Mouse (Mus musculus) heart, adult 2 months (tissue): ENCODE measurements at regions not wholly inside any gene's neighbourhood (a gene's known extent, or its start where the extent isn't known, plus 50 kb on each side); places are given as distances from the start of the nearest gene placed in this dataset.

Experiments used
- CTCF ChIP-seq: fragments of 200-600 bp; IDR thresholded peaks from 2 replicates; pipeline ENCODE4 v1.8.1; 2022; ENCODE audit warnings: antibody characterized with exemption, mild to moderate bottlenecking, moderate library complexity
- EP300 ChIP-seq: fragments of 200-500 bp; IDR thresholded peaks from 2 replicates; pipeline ENCODE4 v1.6.1; 2011; ENCODE audit warnings: low read depth, low read length, control low read depth; ENCODE audit not compliant: insufficient read depth
- POLR2A ChIP-seq: fragments of 200-500 bp; IDR thresholded peaks from 2 replicates; pipeline ENCODE4 v1.6.1; 2011; ENCODE audit warnings: mild to moderate bottlenecking, low read depth, low read length, control low read depth; ENCODE audit not compliant: insufficient read depth

DNA sequence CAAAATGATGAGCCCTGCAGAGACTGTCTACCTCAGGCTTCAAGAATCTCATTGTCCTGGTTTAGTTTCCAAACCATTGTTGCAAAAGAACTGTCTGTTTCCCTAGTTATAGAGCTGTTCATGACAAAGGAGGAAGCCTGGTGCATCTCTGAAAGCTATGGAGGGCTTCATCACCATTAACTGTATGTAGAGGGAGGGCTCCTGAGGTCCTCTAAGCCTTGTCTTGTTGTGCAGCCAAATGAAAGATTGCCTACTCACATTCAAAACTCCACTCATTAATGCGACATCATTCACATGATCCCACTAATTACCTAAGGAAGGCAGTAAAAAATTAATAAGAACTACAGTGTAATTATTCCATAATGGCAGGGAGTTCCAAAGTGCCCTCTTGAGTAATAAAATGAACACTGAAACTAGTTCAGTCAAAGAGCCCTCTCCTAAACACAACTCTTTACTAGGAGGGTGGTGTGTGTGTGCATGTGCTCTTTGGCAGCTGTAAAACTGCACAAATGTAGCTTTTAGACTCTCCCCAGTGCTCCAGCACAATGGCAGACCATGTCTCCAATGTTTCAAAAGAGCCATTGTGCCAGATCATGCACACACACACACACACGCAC is 87.6 kb downstream of the Pttg1 start:
- no peak for TF ChIP-seq CTCF
- TF ChIP-seq POLR2A, result no peak
- no peak for TF ChIP-seq EP300
